Mouse (Mus musculus): Measurements from ENCODE around the gene Ubxn11. TPM values are rescaled to one million over a fixed set of nuclear protein-coding genes. Genes with fewer than 3 reads are reported as not detected.

The Ubxn11 gene
- total RNA-seq, 4 experiments from 2014 or later, result 1.5 to 3.5 (median 2.5) TPM

DNA sequence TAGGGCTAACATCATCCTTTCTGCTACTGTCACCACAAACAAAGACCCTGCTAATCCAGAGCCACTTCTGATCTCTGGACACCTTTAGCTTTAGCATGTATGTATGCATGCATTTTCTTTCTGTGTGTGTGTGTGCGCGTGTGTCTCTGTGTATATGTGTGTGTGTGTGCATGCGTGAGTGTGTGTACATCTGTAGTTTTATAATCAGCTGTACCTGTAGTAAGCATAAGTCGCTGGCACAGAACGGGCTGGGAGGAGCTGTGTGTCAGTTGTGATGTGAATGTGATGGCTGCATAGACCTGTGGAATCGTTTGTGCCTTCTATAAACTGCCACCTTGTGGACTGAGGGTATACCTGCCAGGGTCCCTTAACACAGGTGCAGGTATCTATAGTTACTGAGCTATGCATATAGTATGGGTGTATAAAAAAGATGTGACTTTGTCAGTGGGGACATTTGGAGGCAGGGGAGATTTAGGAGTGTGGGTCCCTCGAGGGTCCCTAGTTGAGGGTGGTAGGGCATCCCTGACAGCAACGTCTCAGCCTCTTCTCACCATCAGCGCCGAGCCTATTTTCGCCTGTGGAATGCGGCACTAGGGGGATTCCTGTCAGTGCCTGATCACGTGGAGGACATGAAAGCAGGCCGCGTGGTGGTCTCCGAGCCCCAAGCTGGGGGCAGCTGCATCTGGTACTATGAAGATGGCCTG lies 11.7 kb upstream of the Ubxn11 start:
- no peak for DNase-seq (ENCODE audit: low spot score)

DNA sequence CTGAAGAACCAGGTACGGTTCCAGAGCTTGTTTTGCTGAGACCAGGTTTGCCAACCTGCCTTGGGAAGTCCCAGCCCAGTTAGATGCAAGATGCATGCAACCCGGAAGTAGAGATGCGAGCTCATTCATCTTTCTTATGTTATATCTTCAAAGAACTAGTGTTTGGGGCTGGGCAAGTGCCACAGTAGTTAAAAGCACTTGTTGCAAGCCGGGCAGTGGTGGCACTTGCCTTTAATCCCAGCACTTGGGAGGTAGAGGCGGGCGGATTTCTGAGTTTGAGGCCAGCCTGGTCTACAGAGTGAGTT lies 11.2 kb upstream of the Ubxn11 start:
- no peak for DNase-seq (ENCODE audit: low spot score)

- DNase-seq (ENCODE audit: low spot score), result peak; percentile 16
Observed at GRCm38 (mm10) chr4:134092382-134093288, 9.7 kb upstream of the Ubxn11 start.

- no peak for DNase-seq (ENCODE audit: low spot score)
Observed at GRCm38 (mm10) chr4:134094004-134094564, 8.3 kb upstream of the Ubxn11 start.

DNA sequence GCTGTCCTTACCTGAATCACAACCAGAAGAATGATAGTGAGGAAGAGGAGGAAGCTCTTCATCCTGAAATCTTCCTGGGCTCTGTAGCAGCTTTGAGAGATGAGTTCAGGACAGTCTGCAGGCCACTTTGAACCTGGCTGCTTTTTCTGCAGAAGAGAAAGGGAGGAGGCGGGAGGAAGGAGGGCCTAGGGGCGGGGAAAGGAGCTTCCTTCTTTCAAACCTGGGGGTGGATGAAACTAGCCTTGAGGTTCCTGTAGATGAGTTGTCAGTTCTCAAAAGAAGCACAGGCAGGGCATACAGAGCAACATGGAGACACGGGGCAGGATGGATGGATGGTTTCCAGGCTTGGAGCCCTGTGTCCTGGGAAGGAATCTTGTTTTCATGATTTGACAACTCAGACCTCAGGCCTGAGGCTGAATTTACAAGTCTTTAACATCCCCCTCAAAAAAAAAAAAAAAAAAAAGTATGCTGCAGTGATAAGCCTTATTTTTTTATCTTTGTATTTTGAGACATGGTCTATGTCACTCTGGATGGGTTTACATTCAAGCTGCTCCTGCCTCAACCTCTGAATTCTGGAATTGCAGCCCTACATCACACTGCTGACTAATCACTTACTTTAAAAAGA lies 7.3 kb upstream of the Ubxn11 start, which contains the start of gene Cd52:
Gene Cd52 (minus strand): TSS at position 160 of the 625 bp plus-strand sequence.
- peak; percentile 19 for DNase-seq (ENCODE audit: low spot score)

DNA sequence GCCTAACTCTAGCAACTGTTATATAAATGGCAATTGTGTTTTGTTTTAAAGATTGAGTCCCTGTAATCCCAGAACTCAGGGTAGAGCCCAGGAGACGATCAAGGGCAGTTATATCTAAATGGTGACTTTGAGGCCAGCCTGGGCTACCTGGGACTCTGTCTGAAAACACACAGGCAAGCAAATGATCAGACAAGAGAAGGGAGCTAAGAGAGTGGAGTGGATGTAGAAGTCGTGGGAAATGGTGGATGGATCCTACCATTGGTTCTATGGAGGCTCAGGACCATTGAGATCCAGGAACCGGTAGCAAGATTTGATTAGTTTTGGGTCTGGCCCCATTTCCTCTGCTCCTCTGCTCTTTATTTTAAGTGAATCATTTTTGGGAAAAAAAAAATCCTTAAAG lies 6.2 kb upstream of the Ubxn11 start:
- DNase-seq (ENCODE audit: low spot score), result no peak

DNA sequence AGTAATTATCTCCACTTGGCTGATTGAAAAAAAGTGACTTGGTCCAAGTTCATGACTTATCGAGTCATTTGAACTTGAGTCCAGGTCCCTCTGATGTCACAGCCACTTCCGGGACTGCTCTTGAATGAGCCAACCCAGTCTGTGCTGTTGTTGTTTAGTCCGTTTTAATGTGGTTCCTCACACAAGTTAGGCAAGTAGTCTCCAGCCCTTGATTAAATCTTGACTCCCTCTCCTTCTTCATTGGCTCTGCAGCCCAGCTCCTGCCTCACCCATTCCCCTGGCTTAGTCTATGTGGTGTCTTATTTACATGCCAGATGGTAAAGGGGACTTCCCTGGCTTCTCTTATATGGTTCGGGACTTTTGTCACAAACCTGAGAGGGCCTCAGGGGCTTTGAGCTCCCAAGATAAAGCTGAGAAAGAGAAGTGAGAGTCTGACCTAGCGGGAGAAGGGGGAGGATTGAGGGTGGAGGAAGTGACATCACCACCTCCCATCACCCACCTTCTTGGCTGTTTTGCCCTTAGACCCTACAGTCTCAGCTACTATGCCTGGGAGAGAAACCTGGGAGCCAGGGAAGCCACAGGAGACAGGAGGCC lies 5.3 kb upstream of the Ubxn11 start:
- no peak for DNase-seq (ENCODE audit: low spot score)

DNA sequence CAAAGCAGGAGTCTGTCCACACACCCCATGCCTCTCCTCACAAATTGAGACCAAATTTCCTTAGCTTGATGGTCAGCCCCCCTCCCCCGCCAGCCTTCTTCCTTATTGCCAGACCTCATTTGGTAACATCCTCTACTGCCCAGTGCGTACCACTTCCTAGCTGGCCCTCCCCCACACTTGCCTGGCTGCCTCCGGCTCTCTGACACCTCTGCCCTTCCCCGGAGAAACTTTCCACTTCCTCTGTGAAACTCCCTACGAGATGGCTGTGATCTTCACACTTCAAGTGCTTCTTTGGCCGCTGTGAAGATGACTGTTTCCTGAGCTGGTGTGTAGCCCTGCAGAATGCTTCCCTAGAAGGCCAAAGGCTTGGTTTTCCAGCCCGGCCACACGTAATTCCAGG lies 3.7 kb upstream of the Ubxn11 start:
- DNase-seq (ENCODE audit: low spot score), result peak; percentile 31

- no peak for DNase-seq (ENCODE audit: low spot score)
Observed at GRCm38 (mm10) chr4:134100245-134100644, 2.1 kb upstream of the Ubxn11 start.

DNA sequence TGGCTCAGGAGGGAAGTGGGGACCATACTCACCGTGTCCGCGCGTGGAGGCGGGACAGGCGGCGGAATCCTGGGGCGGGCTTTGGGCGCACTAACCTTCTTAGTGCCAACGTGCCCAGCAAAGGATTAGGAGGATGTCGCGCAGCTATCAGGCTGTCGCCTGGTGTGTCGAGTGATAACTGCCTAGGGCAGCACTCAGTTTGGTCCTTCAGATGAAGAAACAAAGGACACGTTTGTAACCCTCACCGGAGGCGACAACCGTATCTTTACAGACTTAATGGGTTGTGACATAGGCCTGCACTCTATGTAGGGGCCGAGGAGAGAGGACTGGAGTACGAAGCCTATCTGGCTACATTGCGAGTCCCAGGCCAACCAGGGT lies 361 bp downstream of the Ubxn11 start:
- DNase-seq (ENCODE audit: low spot score), result no peak

DNA sequence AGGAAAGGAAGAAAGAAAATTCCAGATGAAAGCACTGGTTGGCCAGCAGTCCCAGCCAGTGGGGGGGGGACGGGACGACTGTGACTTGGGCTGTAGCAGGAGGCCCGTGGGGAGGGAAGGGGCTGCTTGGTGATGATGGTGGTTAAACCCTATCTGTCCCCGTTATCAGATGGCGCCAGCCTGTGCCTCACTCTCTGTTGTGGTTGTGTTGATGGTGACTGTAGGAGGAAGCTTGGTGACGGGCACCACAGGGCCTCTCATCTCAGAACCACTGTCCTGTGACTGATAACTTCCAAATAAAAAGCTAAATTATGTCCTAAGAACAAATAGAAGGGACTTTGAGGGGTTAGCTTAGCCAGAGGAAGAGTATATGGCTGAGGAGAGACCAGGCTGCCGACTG lies 3.7 kb downstream of the Ubxn11 start:
- no peak for DNase-seq (ENCODE audit: low spot score)

DNA sequence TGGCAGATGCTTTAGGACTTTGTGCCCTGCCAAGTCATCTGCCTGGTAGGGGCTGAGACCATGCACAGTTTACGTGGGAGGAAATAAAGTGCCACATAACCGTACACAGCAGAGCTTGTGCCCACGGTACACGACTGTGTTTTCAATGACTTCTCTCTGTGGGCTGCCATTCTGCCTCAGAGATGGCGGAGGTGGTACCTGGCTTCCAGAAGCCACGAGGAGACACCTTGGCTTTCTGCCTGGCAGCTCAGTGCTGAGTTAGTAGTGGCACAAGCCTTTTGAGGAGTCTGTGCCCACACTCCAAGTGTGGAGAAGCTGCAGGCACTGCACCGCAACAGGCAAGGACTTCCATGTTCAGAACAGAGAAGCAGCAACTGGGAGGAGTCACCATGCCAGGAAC lies 5.4 kb downstream of the Ubxn11 start:
- DNase-seq (ENCODE audit: low spot score), result no peak

- DNase-seq (ENCODE audit: low spot score), result no peak
Observed at GRCm38 (mm10) chr4:134108196-134108595, 5.8 kb downstream of the Ubxn11 start.

DNA sequence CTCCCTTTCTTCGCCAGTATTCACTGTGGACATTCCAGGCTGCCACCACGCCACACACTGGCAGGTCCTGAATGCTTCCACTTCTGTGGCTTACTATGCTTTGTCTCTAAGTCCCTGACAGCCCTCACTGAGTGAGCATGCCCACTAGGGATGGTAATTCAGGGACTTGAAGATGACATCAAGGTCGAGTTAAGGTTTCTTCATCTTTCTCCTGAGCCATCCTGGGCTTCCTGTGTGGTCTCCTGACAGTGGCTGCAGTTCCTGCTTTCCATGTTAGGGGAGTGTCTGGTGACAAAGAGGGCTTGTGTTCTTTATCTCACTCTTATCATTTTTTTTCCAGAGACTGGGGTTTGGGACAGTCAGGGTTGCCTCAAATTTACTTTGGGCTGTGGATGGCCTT lies 8.3 kb downstream of the Ubxn11 start:
- DNase-seq (ENCODE audit: low spot score), result no peak

GRCm38 (mm10) chr4:134112403-134112802 lies 10.0 kb downstream of the Ubxn11 start:
- no peak for DNase-seq (ENCODE audit: low spot score)

GRCm38 (mm10) chr4:134113356-134113994 lies 11.1 kb downstream of the Ubxn11 start:
- no peak for DNase-seq (ENCODE audit: low spot score)

DNA sequence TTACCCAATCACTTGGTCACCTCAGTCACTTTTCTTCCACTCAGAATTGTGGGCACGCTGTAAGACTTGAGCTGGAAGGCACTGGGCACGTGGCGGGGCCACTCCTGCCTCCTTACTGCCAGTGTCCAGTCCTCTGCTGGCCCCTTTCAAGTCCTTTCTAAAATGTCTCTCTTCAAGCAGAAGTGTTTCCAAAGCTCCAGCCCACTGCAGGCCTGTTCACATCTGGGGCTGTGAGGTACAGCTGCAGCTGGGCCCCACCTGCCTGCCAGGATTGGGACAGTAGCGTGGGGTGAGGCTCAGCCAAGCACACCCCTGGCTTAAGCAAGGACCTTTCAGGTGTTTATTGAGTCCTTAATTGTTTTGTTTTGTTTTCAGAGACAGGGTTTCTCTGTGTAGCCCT lies 11.7 kb downstream of the Ubxn11 start:
- no peak for DNase-seq (ENCODE audit: low spot score)

GRCm38 (mm10) chr4:134115215-134116144 lies 13.1 kb downstream of the Ubxn11 start:
- no peak for DNase-seq (ENCODE audit: low spot score)

GRCm38 (mm10) chr4:134116501-134116900 lies 14.1 kb downstream of the Ubxn11 start:
- DNase-seq (ENCODE audit: low spot score), result no peak

DNA sequence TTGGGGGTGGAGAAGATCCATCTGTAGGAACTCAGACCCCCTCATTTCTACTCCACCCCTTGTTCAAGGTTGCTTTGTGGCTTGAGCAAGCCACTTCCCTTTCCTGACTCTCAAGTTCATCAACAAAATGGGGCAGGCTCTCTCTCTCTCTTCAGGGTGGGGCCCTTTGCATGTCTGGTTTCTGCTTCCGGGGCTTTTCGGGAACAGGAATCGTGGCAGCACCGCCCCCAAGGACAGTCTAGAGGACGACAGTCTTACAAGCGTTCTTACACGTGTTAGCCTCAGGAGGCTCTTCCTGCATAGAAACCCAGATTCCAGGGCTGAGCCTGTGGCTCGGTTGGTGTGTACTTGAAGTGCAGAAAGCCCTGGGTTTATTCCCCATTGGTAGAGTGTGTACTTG lies 14.6 kb downstream of the Ubxn11 start:
- no peak for DNase-seq (ENCODE audit: low spot score)

Data from heart, adult 8-10 months (tissue).